Mouse (Mus musculus): ENCODE measurements at regions not wholly inside any gene's neighbourhood (a gene's known extent, or its start where the extent isn't known, plus 50 kb on each side); places are given as distances from the start of the nearest gene placed in this dataset.

DNA sequence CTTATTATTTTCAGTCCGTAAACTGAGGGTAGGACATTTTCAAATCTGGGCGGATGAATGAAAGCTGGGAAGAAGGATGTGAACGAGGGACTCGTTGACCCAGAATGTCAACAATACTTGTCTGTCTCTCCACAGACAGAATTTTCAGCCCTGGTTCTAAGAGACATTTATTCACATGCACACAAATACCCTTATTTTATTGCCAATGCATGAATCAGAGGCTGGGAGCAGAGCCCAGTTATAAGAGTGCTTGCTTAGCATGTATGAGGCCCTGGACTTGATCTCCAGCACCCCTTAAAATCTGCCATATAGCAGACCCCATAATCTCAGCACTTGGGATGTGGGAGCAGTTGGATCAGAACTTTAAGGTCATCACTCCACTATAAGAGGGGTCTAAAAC lies 384.8 kb upstream of the Mpdz start:
- no peak overlapping the region for H3K27ac ChIP-seq (ENCODE audit: low read depth, low read length)
- H3K27me3 ChIP-seq (replicated peaks; ENCODE audit: control insufficient read depth, insufficient read depth, low read length) = no peaks in the 10 kb centered on the region
- H3K9me3 ChIP-seq (ENCODE audit: control insufficient read depth) = no peaks in the 10 kb centered on the region
- no peak for TF ChIP-seq CTCF (IDR thresholded peaks at IDR 0.05; ENCODE audit: low read depth)
- H3K4me2 ChIP-seq (replicated peaks; ENCODE audit: low read depth) = no peak overlapping the region
- H3K36me3 ChIP-seq (ENCODE audit: control insufficient read depth, insufficient read depth) = no peaks in the 10 kb centered on the region
- H3K9ac ChIP-seq (ENCODE audit: low read depth, low read length) = no peak overlapping the region
- no peak for ATAC-seq
- H3K4me3 ChIP-seq (ENCODE audit: low read depth, low read length) = no peak overlapping the region
- H3K4me1 ChIP-seq (replicated peaks; ENCODE audit: control insufficient read depth, insufficient read depth, low read length) = no peaks in the 10 kb centered on the region
- WGBS = 68% methylated on average over 4 of the region's 4 CpGs

DNA sequence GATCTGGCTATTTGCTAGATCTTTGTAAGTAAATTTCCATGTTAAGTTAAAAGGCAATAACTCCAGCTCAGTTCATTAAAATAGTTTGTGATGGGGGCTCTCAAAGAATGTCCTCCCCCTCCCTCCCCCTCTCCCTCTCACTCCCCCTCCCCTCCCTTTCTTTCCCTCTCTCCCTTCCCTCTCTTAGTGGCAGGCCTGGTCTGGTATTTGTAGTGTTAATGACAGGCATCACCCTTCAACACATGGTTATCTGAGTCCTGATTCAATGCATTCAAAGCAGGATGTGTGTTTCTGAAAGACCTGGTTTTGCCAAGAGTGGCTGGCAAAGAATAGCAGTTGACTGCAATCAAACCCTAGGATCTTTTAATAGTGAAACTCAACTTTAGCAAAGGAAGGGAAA lies 383.4 kb upstream of the Mpdz start:
- Histone ChIP-seq H3K9ac (ENCODE audit: low read depth, low read length) (no peak overlapping the region), H3K27ac (ENCODE audit: low read depth, low read length) (no peak overlapping the region), H3K27me3 (replicated peaks; ENCODE audit: control insufficient read depth, insufficient read depth, low read length) (no peaks in the 10 kb centered on the region), H3K9me3 (ENCODE audit: control insufficient read depth) (no peaks in the 10 kb centered on the region), H3K36me3 (ENCODE audit: control insufficient read depth, insufficient read depth) (no peaks in the 10 kb centered on the region), H3K4me3 (ENCODE audit: low read depth, low read length) (no peak overlapping the region), H3K4me1 (replicated peaks; ENCODE audit: control insufficient read depth, insufficient read depth, low read length) (no peaks in the 10 kb centered on the region), H3K4me2 (replicated peaks; ENCODE audit: low read depth) (no peak overlapping the region)
- no peak for ATAC-seq
- TF ChIP-seq CTCF (IDR thresholded peaks at IDR 0.05; ENCODE audit: low read depth) = no peak

DNA sequence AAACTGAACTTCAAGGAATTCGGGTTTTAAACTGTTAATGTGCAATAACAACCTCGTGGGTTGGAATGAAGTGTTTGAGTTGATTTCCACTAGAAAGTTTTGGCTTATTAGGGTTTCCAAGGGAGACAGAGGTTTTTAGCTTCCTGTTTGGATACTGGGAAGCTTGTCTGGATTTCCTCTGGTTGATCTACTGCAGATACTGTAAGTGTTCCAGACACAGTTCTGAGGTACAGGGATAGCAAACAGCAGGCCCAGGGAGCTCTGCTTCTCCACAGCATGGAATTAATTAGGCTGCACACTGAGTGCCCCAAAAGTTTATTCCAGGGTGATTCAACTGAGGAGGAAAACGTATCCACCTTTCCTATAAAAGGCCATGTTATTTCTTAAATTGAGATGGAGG lies 381.0 kb upstream of the Mpdz start:
- Histone ChIP-seq H3K36me3 (ENCODE audit: control insufficient read depth, insufficient read depth) (no peaks in the 10 kb centered on the region), H3K27ac (ENCODE audit: low read depth, low read length) (no peak overlapping the region), H3K27me3 (replicated peaks; ENCODE audit: control insufficient read depth, insufficient read depth, low read length) (no peaks in the 10 kb centered on the region), H3K4me2 (replicated peaks; ENCODE audit: low read depth) (no peak overlapping the region), H3K4me1 (replicated peaks; ENCODE audit: control insufficient read depth, insufficient read depth, low read length) (no peaks in the 10 kb centered on the region), H3K9ac (ENCODE audit: low read depth, low read length) (no peak overlapping the region), H3K9me3 (ENCODE audit: control insufficient read depth) (no peaks in the 10 kb centered on the region), H3K4me3 (ENCODE audit: low read depth, low read length) (no peak overlapping the region)
- WGBS = 39% methylated on average over 3 of the region's 3 CpGs
- no peak for ATAC-seq
- TF ChIP-seq CTCF (IDR thresholded peaks at IDR 0.05; ENCODE audit: low read depth) = no peak

DNA sequence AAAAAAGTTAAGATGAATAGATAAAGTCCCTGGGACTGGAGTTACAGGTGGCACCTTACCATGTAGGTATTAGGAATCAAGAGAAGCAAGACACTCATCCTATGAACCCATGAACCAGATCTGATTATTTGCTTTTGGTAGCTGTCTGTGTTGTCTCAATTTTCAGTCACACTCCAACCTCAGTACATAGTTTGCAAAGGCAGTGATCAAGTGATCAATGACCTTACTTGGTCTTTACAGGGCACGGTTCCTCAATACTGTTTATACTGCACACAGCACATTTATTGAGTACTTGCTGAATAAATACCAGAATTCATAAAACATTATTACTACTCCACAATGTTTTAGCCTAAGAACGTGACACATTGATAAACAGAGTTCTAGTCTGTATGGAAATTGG lies 346.7 kb upstream of the Mpdz start:
- no peak overlapping the region for H3K4me3 ChIP-seq (ENCODE audit: low read depth, low read length)
- no peak overlapping the region for H3K9ac ChIP-seq (ENCODE audit: low read depth, low read length)
- no peaks in the 10 kb centered on the region for H3K36me3 ChIP-seq (ENCODE audit: control insufficient read depth, insufficient read depth)
- H3K27me3 ChIP-seq (replicated peaks; ENCODE audit: control insufficient read depth, insufficient read depth, low read length) = no peaks in the 10 kb centered on the region
- H3K4me1 ChIP-seq (replicated peaks; ENCODE audit: control insufficient read depth, insufficient read depth, low read length) = no peaks in the 10 kb centered on the region
- H3K27ac ChIP-seq (ENCODE audit: low read depth, low read length) = no peak overlapping the region
- H3K4me2 ChIP-seq (replicated peaks; ENCODE audit: low read depth) = no peak overlapping the region
- no peaks in the 10 kb centered on the region for H3K9me3 ChIP-seq (ENCODE audit: control insufficient read depth)
- 60% methylated on average over 2 of the region's 2 CpGs for WGBS
- no peak for ATAC-seq
- TF ChIP-seq CTCF (IDR thresholded peaks at IDR 0.05; ENCODE audit: low read depth) = no peak

DNA sequence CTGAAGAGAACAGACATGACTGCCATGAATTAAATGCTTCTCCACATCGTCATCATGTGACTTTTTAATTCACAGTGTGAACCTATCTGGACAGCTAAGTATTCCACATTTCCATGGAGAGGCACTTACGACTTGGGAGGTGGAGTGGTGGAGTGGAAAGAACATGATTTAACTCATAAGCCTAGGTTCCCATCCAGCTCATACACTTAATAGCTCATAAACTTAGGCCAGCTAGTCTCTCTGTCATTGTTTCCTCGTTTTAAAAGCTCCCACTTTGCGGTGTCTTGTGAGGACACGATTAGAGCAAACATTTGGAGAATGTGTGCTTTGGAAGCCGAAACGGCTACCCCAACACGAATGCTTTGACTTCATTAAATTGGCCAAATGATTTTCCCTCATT lies 346.0 kb upstream of the Mpdz start:
- no peaks in the 10 kb centered on the region for H3K27me3 ChIP-seq (replicated peaks; ENCODE audit: control insufficient read depth, insufficient read depth, low read length)
- no peak overlapping the region for H3K27ac ChIP-seq (ENCODE audit: low read depth, low read length)
- H3K4me3 ChIP-seq (ENCODE audit: low read depth, low read length) = no peak overlapping the region
- 64% methylated on average over 8 of the region's 8 CpGs for WGBS
- H3K9ac ChIP-seq (ENCODE audit: low read depth, low read length) = no peak overlapping the region
- no peaks in the 10 kb centered on the region for H3K9me3 ChIP-seq (ENCODE audit: control insufficient read depth)
- H3K4me2 ChIP-seq (replicated peaks; ENCODE audit: low read depth) = no peak overlapping the region
- TF ChIP-seq CTCF (IDR thresholded peaks at IDR 0.05; ENCODE audit: low read depth) = no peak
- ATAC-seq = no peak
- no peaks in the 10 kb centered on the region for H3K4me1 ChIP-seq (replicated peaks; ENCODE audit: control insufficient read depth, insufficient read depth, low read length)
- H3K36me3 ChIP-seq (ENCODE audit: control insufficient read depth, insufficient read depth) = no peaks in the 10 kb centered on the region

DNA sequence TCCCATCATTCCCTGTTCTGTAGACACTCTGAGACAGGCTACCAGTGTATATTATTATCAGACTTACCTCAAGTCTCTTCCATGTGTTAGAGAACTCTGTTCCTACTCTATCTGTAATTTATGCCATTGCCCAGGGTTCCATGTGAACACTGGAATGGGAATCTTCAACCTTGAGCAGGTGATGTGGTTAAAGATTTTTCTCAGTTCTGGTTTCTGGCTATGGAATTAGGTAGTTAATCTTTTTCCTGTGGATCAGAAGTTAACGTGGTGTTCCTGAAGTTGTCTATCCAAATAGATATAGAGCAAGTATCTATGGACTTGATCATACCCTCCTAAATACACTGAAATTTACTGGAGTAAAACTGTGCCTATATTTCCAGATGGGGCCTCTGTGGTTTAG lies 339.4 kb upstream of the Mpdz start:
- 74% methylated on average over 1 of the region's 1 CpGs for WGBS
- H3K4me1 ChIP-seq (replicated peaks; ENCODE audit: control insufficient read depth, insufficient read depth, low read length) = no peaks in the 10 kb centered on the region
- no peaks in the 10 kb centered on the region for H3K36me3 ChIP-seq (ENCODE audit: control insufficient read depth, insufficient read depth)
- H3K9ac ChIP-seq (ENCODE audit: low read depth, low read length) = no peak overlapping the region
- ATAC-seq = no peak
- H3K4me2 ChIP-seq (replicated peaks; ENCODE audit: low read depth) = no peak overlapping the region
- no peaks in the 10 kb centered on the region for H3K27me3 ChIP-seq (replicated peaks; ENCODE audit: control insufficient read depth, insufficient read depth, low read length)
- no peaks in the 10 kb centered on the region for H3K9me3 ChIP-seq (ENCODE audit: control insufficient read depth)
- no peak overlapping the region for H3K4me3 ChIP-seq (ENCODE audit: low read depth, low read length)
- TF ChIP-seq CTCF (IDR thresholded peaks at IDR 0.05; ENCODE audit: low read depth) = no peak
- no peak overlapping the region for H3K27ac ChIP-seq (ENCODE audit: low read depth, low read length)

DNA sequence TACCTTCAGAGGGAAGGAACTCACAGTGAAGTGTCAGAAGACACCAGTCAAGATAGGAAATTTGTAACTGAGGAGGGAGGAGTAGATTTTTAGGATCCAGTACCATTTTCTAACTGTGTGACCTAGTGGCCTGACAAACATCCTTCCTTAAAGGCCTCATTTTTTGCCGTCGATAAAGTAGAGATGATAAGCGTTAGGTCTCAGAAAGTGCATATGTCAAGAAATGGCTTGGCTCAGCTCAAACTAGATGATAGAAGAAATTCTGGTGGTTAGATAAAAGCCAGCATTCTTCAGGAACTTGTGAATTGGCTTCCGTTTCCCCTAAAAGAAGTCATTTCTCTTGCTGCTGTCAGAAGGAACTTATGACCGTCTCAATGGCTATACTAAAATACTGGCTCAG lies 324.1 kb upstream of the Mpdz start:
- Histone ChIP-seq H3K36me3 (ENCODE audit: control insufficient read depth, insufficient read depth) (no peaks in the 10 kb centered on the region), H3K4me2 (replicated peaks; ENCODE audit: low read depth) (no peak overlapping the region), H3K27me3 (replicated peaks; ENCODE audit: control insufficient read depth, insufficient read depth, low read length) (no peaks in the 10 kb centered on the region), H3K9me3 (ENCODE audit: control insufficient read depth) (no peaks in the 10 kb centered on the region), H3K27ac (ENCODE audit: low read depth, low read length) (no peak overlapping the region), H3K9ac (ENCODE audit: low read depth, low read length) (no peak overlapping the region), H3K4me1 (replicated peaks; ENCODE audit: control insufficient read depth, insufficient read depth, low read length) (no peaks in the 10 kb centered on the region), H3K4me3 (ENCODE audit: low read depth, low read length) (no peak overlapping the region)
- ATAC-seq = no peak
- WGBS = 66% methylated on average over 5 of the region's 5 CpGs
- TF ChIP-seq CTCF (IDR thresholded peaks at IDR 0.05; ENCODE audit: low read depth) = no peak
